Mouse (Mus musculus): ENCODE measurements around the gene Prr13.

GRCm38 (mm10) chr15:102468675-102469370 lies 10.0 kb downstream of the Prr13 start:
- TF ChIP-seq CTCF (IDR thresholded peaks at IDR 0.05; ENCODE audit: low read depth) = no peak
- TF ChIP-seq EP300 (IDR thresholded peaks at IDR 0.05; ENCODE audit: low read depth) = no peak
